Mouse (Mus musculus): ENCODE results near the gene Cklf.

DNA sequence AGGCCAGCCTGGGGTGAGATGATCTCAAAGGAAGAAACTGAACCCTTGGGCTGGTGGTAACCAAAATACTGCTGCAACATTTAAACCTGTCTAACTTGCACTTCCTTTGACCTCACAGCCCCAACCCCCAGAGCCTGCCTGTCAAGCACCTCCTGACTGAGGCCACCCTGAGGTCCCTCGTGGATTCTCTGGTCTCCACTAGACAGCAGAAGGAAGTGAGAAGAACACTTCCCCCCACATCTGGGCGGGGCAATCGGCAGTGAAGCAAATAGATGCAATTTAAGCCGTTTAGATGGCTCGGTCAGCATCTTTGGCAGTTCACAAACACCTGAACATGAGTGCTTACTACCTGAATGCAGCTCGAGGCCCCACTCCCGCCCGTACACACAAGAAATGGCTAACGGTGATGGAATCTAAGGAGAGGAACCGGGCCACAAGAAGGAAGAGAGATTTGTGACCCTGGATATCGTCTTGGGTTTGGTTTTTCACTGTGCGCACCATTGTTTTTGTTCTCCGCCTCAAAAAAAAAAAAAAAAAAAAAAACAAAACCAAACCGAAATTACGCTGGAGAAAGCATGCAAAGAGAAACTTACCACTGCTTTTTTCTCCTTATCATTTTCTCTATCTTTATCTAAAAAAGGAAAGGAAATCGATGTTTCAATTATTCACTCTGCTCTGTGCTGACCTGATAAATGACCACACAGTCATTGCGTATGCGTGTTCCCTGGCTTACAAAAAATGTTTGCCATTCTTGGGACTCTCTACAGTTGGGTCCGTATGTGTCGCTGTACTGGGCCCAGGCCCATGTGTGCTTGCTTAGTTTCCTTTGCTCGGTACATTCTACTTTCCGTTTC lies 3.4 kb upstream of the Cklf start:
- peak; percentile 25; the same call in 1 of the 2 replicates for TF ChIP-seq POLR2A (IDR thresholded peaks at IDR 0.05; ENCODE audit: control insufficient read depth, extremely low read depth, insufficient read depth, low read length, poor library complexity)
- TF ChIP-seq CTCF (IDR thresholded peaks at IDR 0.05; ENCODE audit: borderline replicate concordance, control insufficient read depth, extremely low read depth, insufficient read depth, low read length, poor library complexity) = no peak
